Mouse (Mus musculus): ENCODE measurements around the gene Lag3.

- no peak for TF ChIP-seq EP300 (IDR thresholded peaks at IDR 0.05; ENCODE audit: low read depth)
- TF ChIP-seq CTCF (IDR thresholded peaks at IDR 0.05; ENCODE audit: low read depth) = no peak
These were observed 44.9 kb downstream of the Lag3 start for GRCm38 (mm10) chr6:124866560-124866959.
